Mouse (Mus musculus) MEL (cell line): ENCODE data around the gene Prss38. TPM values are rescaled to one million over a fixed set of nuclear protein-coding genes. Genes with fewer than 3 reads are reported as not detected.

ENCODE experiments used
- DNase-seq: peaks from one replicate; pipeline ENCODE4 v3.0.0; 2011; ENCODE audit warnings: low read depth, low spot score
- H3K27ac ChIP-seq: 2 replicates; pipeline ENCODE4 v1.5.1; 2012; ENCODE audit warnings: low read depth, mild to moderate bottlenecking, control low read depth, low read length, moderate library complexity; ENCODE audit not compliant: control insufficient read depth
- H3K27me3 ChIP-seq, 2 experiments: fragments of 150-350 bp in 1 of 2; sonication (generic) in 1 of 2; 2 replicates each; pipeline ENCODE4 v1.6.1; 2012; ENCODE audit warnings: low read length in 2 of 2, mild to moderate bottlenecking in 2 of 2, improper control_type of control experiment in 1 of 2, moderate library complexity in 1 of 2; ENCODE audit not compliant: insufficient read depth in 2 of 2, control insufficient read depth in 1 of 2
- H3K36me3 ChIP-seq, 2 experiments: 2 replicates each; pipeline ENCODE4 v1.6.1; 2012 to 2014; ENCODE audit warnings: low read length in 2 of 2, improper control_type of control experiment in 1 of 2, inconsistent platforms in 1 of 2, mild to moderate bottlenecking in 1 of 2; ENCODE audit not compliant: insufficient read depth in 2 of 2, control insufficient read depth in 1 of 2
- H3K4me1 ChIP-seq, 2 experiments: fragments of 150-350 bp in 1 of 2; sonication (generic) in 1 of 2; 2 replicates each; pipeline ENCODE4 v1.6.1; 2012; ENCODE audit warnings: low read length in 2 of 2, improper control_type of control experiment in 1 of 2, mild to moderate bottlenecking in 1 of 2; ENCODE audit not compliant: insufficient read depth in 2 of 2, control insufficient read depth in 1 of 2
- H3K4me3 ChIP-seq, 2 experiments: fragments of 150-350 bp in 1 of 2; sonication (generic) in 1 of 2; 2 replicates each; pipeline ENCODE4 v1.5.1; 2012; ENCODE audit warnings: low read depth in 2 of 2, low read length in 2 of 2, mild to moderate bottlenecking in 2 of 2, moderate library complexity in 2 of 2, control low read depth in 1 of 2, improper control_type of control experiment in 1 of 2; ENCODE audit not compliant: control insufficient read depth in 1 of 2, insufficient read depth in 1 of 2
- H3K79me2 ChIP-seq: 2 replicates; pipeline ENCODE4 v1.6.1; 2012; ENCODE audit warnings: mild to moderate bottlenecking, low read length, moderate library complexity; ENCODE audit not compliant: control insufficient read depth, poor library complexity, insufficient read depth
- H3K9ac ChIP-seq: 2 replicates; pipeline ENCODE4 v1.6.1; 2012; ENCODE audit warnings: low read depth, mild to moderate bottlenecking, control low read depth, low read length, moderate library complexity; ENCODE audit not compliant: control insufficient read depth, poor library complexity, severe bottlenecking
- H3K9me3 ChIP-seq: fragments of 150-350 bp; sonication (generic); replicated peaks from 2 replicates; pipeline ENCODE4 v1.6.1; 2012; ENCODE audit warnings: mild to moderate bottlenecking, low read length, improper control_type of control experiment, moderate library complexity; ENCODE audit not compliant: insufficient read depth
- CHD1 ChIP-seq: IDR thresholded peaks from 2 replicates; pipeline ENCODE4 v1.6.1; 2012; ENCODE audit warnings: low read depth, mild to moderate bottlenecking, inconsistent platforms, low read length, improper control_type of control experiment
- CHD2 ChIP-seq: IDR thresholded peaks from 2 replicates; pipeline ENCODE4 v1.6.1; 2011; ENCODE audit warnings: low read length, improper control_type of control experiment
- CTCF ChIP-seq, 3 experiments: IDR thresholded peaks in 2 of 3; conservative IDR thresholded peaks in 1 of 3; 2 replicates each; pipeline ENCODE4 v1.5.1; 2011 to 2012; ENCODE audit warnings: low read length in 3 of 3, low read depth in 2 of 3, mild to moderate bottlenecking in 2 of 3, improper control_type of control experiment in 1 of 3, inconsistent platforms in 1 of 3, mixed read lengths in 1 of 3, moderate library complexity in 1 of 3; ENCODE audit not compliant: control insufficient read depth in 1 of 3, insufficient read depth in 1 of 3, poor library complexity in 1 of 3, severe bottlenecking in 1 of 3
- ELF1 ChIP-seq: IDR thresholded peaks from 2 replicates; pipeline ENCODE4 v1.6.1; 2014; ENCODE audit warnings: low read depth, mild to moderate bottlenecking, inconsistent platforms, low read length, improper control_type of control experiment, moderate library complexity
- EP300 ChIP-seq, 2 experiments: IDR thresholded peaks; 2 replicates each; pipeline ENCODE4 v1.6.1; 2011; ENCODE audit warnings: improper control_type of control experiment in 2 of 2, low read length in 2 of 2, low read depth in 1 of 2, mild to moderate bottlenecking in 1 of 2
- ETS1 ChIP-seq: IDR thresholded peaks from 2 replicates; pipeline ENCODE4 v1.6.1; 2012; ENCODE audit warnings: low read depth, mild to moderate bottlenecking, inconsistent platforms, low read length, improper control_type of control experiment, moderate library complexity
- GATA1 ChIP-seq: IDR thresholded peaks from 2 replicates; pipeline ENCODE4 v1.6.1; 2011; ENCODE audit warnings: low read depth, low read length, improper control_type of control experiment
- KAT2A ChIP-seq: conservative IDR thresholded peaks from 2 replicates; pipeline ENCODE4 v1.6.1; 2012; ENCODE audit warnings: low read depth, low read length, improper control_type of control experiment, inconsistent platforms
- MAX ChIP-seq: IDR thresholded peaks from 2 replicates; pipeline ENCODE4 v1.6.1; 2011; ENCODE audit warnings: low read length, improper control_type of control experiment
- NELFE ChIP-seq: IDR thresholded peaks from 2 replicates; pipeline ENCODE4 v1.6.1; 2011; ENCODE audit warnings: low read depth, low read length, improper control_type of control experiment
- NRF1 ChIP-seq: IDR thresholded peaks from 2 replicates; pipeline ENCODE4 v1.6.1; 2014; ENCODE audit warnings: low read depth, mild to moderate bottlenecking, inconsistent platforms, low read length, improper control_type of control experiment, moderate library complexity; ENCODE audit not compliant: poor library complexity, insufficient read depth, severe bottlenecking
- RCOR1 ChIP-seq: IDR thresholded peaks from 2 replicates; pipeline ENCODE4 v1.6.1; 2012; ENCODE audit warnings: low read depth, mild to moderate bottlenecking, inconsistent platforms, low read length, improper control_type of control experiment
- SMC3 ChIP-seq: IDR thresholded peaks from 2 replicates; pipeline ENCODE4 v1.6.1; 2011; ENCODE audit warnings: low read depth, low read length, improper control_type of control experiment
- USF2 ChIP-seq, 2 experiments: IDR thresholded peaks; 2 replicates each; pipeline ENCODE4 v1.6.1; 2011 to 2012; ENCODE audit warnings: improper control_type of control experiment in 2 of 2, low read length in 2 of 2, borderline replicate concordance in 1 of 2, inconsistent platforms in 1 of 2, low read depth in 1 of 2, mild to moderate bottlenecking in 1 of 2; ENCODE audit not compliant: insufficient read depth in 1 of 2
- ZC3H11A ChIP-seq: IDR thresholded peaks from 2 replicates; pipeline ENCODE4 v1.6.1; 2012; ENCODE audit warnings: low read depth, mild to moderate bottlenecking, inconsistent platforms, low read length, improper control_type of control experiment
- ZKSCAN1 ChIP-seq: IDR thresholded peaks from 2 replicates; pipeline ENCODE4 v1.6.1; 2012; ENCODE audit warnings: low read depth, mild to moderate bottlenecking, inconsistent platforms, low read length, improper control_type of control experiment, moderate library complexity
- polyA plus RNA-seq, 2 experiments: library from polyadenylated mRNA; stranded (reverse) in 1 of 2; unstranded in 1 of 2; fragments of >175 nt in 1 of 2; fragments of >200 nt in 1 of 2; gene quantifications; 2 replicates each; pipeline versions ENCODE4 v1.2.1 to v1.2.4; 2012; ENCODE audit warnings: low replicate concordance in 2 of 2, low read depth in 1 of 2; ENCODE audit not compliant: insufficient read length in 2 of 2, insufficient read depth in 1 of 2, missing spikeins in 1 of 2
- total RNA-seq: library from RNA; depleted of rRNA; stranded (reverse); fragments of 300-350 nt; gene quantifications from 2 replicates; pipeline ENCODE4 v1.2.3, GENCODE M21; 2012

Gene Prss38
- total and polyA plus RNA-seq, 3 experiments = not detected

GRCm38 (mm10) chr11:59346166-59346910 is 29.1 kb downstream of the Prss38 start:
- H3K4me3 ChIP-seq = no peak overlapping the region
- no peaks in the 10 kb centered on the region for H3K36me3 ChIP-seq
- no peaks in the 10 kb centered on the region for H3K79me2 ChIP-seq
- H3K4me1 ChIP-seq = peaks cover 0 to 6% of the 10 kb centered on the region in 2 experiments; a peak in 2 of 4 replicates
- H3K27ac ChIP-seq = no peak overlapping the region
- TF ChIP-seq CHD1 = no peak
- TF ChIP-seq USF2 (IDR thresholded peaks at IDR 0.05; ENCODE audit: borderline replicate concordance in 1 of 2, insufficient read depth in 1 of 2, low read depth in 1 of 2, low read length in 2 of 2) = no peak
- no peak for TF ChIP-seq ZC3H11A
- no peak for TF ChIP-seq CHD2
- TF ChIP-seq SMC3 = no peak
- no peak for TF ChIP-seq NRF1
- TF ChIP-seq ELF1 = no peak
- 0 out of 4 replicates have a peak, but pooled peaks cover 0 to 2% of the 10 kb centered on the region in 2 experiments for H3K27me3 ChIP-seq
- no peaks in the 10 kb centered on the region for H3K9me3 ChIP-seq
- no peak overlapping the region for H3K9ac ChIP-seq
- DNase-seq = no peak

- Histone ChIP-seq H3K27me3 (no peaks in the 10 kb centered on the region), H3K36me3 (no peaks in the 10 kb centered on the region), H3K4me1 (peaks cover 0 to 6% of the 10 kb centered on the region in 2 experiments; a peak in 2 of 4 replicates), H3K9me3 (no peaks in the 10 kb centered on the region), H3K27ac (no peak overlapping the region), H3K9ac (no peak overlapping the region), H3K4me3 (no peak overlapping the region), H3K79me2 (no peaks in the 10 kb centered on the region)
- DNase-seq = peak; percentile 65
- TF ChIP-seq KAT2A (no peak), CHD2 (no peak), EP300 (IDR thresholded peaks at IDR 0.05; ENCODE audit: low read depth in 1 of 2, low read length in 2 of 2) (no peak), CTCF (IDR thresholded peaks at IDR 0.05 in 2 of 3, conservative IDR thresholded peaks at IDR 0.05 in 1 of 3; ENCODE audit: control insufficient read depth in 1 of 3, insufficient read depth in 1 of 3, low read depth in 2 of 3, low read length in 3 of 3, poor library complexity in 1 of 3, severe bottlenecking in 1 of 3) (no peak), ZKSCAN1 (no peak), ETS1 (no peak), NRF1 (no peak), RCOR1 (no peak), MAX (no peak), NELFE (no peak), GATA1 (no peak)
These were observed 32.5 kb downstream of the Prss38 start for GRCm38 (mm10) chr11:59342956-59343355.
